Mouse (Mus musculus): ENCODE data around the gene Ssx2ip. TPM values are rescaled to one million over a fixed set of nuclear protein-coding genes. Genes with fewer than 3 reads are reported as not detected.

Ssx2ip gene
- total RNA-seq, 1 experiment, result 18.4 TPM

DNA sequence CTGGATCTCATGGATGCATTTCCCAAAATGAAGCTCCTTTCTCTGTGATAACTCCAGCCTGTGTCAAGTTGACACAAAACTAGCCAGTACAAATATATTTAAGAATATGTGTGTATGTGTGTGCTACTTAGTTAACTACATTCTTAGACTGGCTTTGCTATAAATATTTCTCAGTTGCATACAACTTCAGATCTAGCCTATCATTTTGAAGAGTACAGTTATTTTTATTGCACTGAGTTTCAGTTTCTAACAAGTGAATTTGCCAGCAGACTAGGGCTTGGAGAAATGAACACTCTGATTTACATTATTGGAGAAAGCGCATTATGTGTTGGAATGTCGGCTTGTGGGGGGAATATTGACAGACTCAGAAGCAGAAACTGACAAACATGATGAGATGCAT is 23.6 kb upstream of the Ssx2ip start:
- no peaks in the 10 kb centered on the region for H3K9me3 ChIP-seq (ENCODE audit: control insufficient read depth, insufficient read depth, low read depth, low read length)
- in situ Hi-C loops (cut with MboI; ENCODE audit: low sequenced_read_pairs in 2 of 2, unreplicated experiment in 2 of 2), result no loop called here
- H3K27ac ChIP-seq (ENCODE audit: insufficient read depth, low read depth, low read length, poor library complexity, severe bottlenecking), result no peak overlapping the region
- TF ChIP-seq CHD2 (IDR thresholded peaks at IDR 0.05; ENCODE audit: low read depth, low read length), result no peak
- no peak for TF ChIP-seq HCFC1 (IDR thresholded peaks at IDR 0.05; ENCODE audit: borderline replicate concordance, insufficient read depth, low read length)
- TF ChIP-seq MAFK (IDR thresholded peaks at IDR 0.05; ENCODE audit: insufficient read depth, low read depth, low read length), result no peak
- TF ChIP-seq ZC3H11A (IDR thresholded peaks at IDR 0.05; ENCODE audit: borderline replicate concordance, low read depth, low read length), result no peak
- no peak for TF ChIP-seq ZNF384 (IDR thresholded peaks at IDR 0.05; ENCODE audit: low read depth, low read length)
- peaks cover 0 to 3% of the 10 kb centered on the region in 2 experiments; a peak in 1 of 4 replicates for H3K4me1 ChIP-seq (ENCODE audit: control insufficient read depth in 2 of 2, insufficient read depth in 2 of 2, low read length in 2 of 2, poor library complexity in 1 of 2)
- no peaks in the 10 kb centered on the region for H3K36me3 ChIP-seq (ENCODE audit: control insufficient read depth, insufficient read depth, low read length, poor library complexity, severe bottlenecking)
- H3K4me3 ChIP-seq (ENCODE audit: insufficient read depth in 1 of 2, low read depth in 1 of 2, low read length in 2 of 2, poor library complexity in 1 of 2, severe bottlenecking in 1 of 2), result no peak overlapping the region
- no peak for DNase-seq (ENCODE audit: low read depth, low spot score)
- no peak overlapping the region for H3K9ac ChIP-seq (ENCODE audit: insufficient read depth, low read depth, low read length, poor library complexity, severe bottlenecking)

DNA sequence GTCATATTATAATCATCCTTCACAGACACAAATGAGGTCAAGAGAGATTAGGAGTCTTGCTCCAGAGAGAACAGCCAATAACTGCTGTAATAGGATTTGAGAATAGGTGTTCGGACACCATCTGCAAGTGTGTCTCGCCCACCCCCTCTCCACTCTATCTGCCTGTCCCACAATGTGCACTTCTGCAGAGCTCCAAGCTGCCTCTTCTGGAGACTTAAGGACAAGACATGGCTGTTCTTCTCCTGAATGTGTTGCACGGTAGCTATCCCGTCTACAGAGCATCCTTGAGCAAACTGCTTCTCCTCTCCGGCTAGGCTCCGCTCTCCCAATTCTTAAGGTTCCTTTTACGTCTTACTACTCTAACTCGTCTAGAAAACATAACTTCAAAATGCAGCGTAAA is 23.0 kb upstream of the Ssx2ip start:
- Histone ChIP-seq H3K4me1 (ENCODE audit: control insufficient read depth in 2 of 2, insufficient read depth in 2 of 2, low read length in 2 of 2, poor library complexity in 1 of 2) (peaks cover 0 to 3% of the 10 kb centered on the region in 2 experiments; a peak in 1 of 4 replicates), H3K27ac (ENCODE audit: insufficient read depth, low read depth, low read length, poor library complexity, severe bottlenecking) (no peak overlapping the region), H3K36me3 (ENCODE audit: control insufficient read depth, insufficient read depth, low read length, poor library complexity, severe bottlenecking) (no peaks in the 10 kb centered on the region), H3K9ac (ENCODE audit: insufficient read depth, low read depth, low read length, poor library complexity, severe bottlenecking) (no peak overlapping the region), H3K4me3 (ENCODE audit: insufficient read depth in 1 of 2, low read depth in 1 of 2, low read length in 2 of 2, poor library complexity in 1 of 2, severe bottlenecking in 1 of 2) (no peak overlapping the region), H3K9me3 (ENCODE audit: control insufficient read depth, insufficient read depth, low read depth, low read length) (no peaks in the 10 kb centered on the region)
- TF ChIP-seq MAFK (IDR thresholded peaks at IDR 0.05; ENCODE audit: insufficient read depth, low read depth, low read length) (no peak), ZNF384 (IDR thresholded peaks at IDR 0.05; ENCODE audit: low read depth, low read length) (no peak), CHD2 (IDR thresholded peaks at IDR 0.05; ENCODE audit: low read depth, low read length) (no peak), ZC3H11A (IDR thresholded peaks at IDR 0.05; ENCODE audit: borderline replicate concordance, low read depth, low read length) (no peak), HCFC1 (IDR thresholded peaks at IDR 0.05; ENCODE audit: borderline replicate concordance, insufficient read depth, low read length) (no peak)
- no peak for DNase-seq (ENCODE audit: low read depth, low spot score)
- in situ Hi-C loops (cut with MboI; ENCODE audit: low sequenced_read_pairs in 2 of 2, unreplicated experiment in 2 of 2), result no loop called here

DNA sequence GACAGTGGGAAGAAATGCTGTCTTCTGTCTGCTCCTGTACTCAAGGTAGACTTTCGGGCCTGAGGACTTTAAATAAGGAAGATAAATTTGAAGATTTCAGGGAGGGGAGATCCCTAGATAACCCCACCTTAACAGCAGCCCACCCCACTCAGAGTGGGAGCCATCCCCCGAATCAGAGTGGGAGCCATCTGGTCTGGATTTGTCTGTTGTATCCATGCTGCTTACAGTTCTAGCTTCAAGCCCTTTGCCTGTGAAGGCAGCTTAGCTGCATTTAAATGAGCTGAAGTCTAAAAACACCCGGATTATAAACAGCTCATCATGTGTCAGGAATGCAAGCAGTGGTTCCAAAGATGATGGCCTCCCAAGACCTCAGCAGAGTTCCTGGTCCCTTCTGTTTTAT is 17.6 kb upstream of the Ssx2ip start:
- in situ Hi-C loops (cut with MboI; ENCODE audit: low sequenced_read_pairs in 2 of 2, unreplicated experiment in 2 of 2), result no loop called here
- TF ChIP-seq ZNF384 (IDR thresholded peaks at IDR 0.05; ENCODE audit: low read depth, low read length), result no peak
- TF ChIP-seq HCFC1 (IDR thresholded peaks at IDR 0.05; ENCODE audit: borderline replicate concordance, insufficient read depth, low read length), result no peak
- no peak for TF ChIP-seq MAFK (IDR thresholded peaks at IDR 0.05; ENCODE audit: insufficient read depth, low read depth, low read length)
- no peak for TF ChIP-seq ZC3H11A (IDR thresholded peaks at IDR 0.05; ENCODE audit: borderline replicate concordance, low read depth, low read length)
- TF ChIP-seq CHD2 (IDR thresholded peaks at IDR 0.05; ENCODE audit: low read depth, low read length), result no peak
- Histone ChIP-seq H3K9me3 (ENCODE audit: control insufficient read depth, insufficient read depth, low read depth, low read length) (no peaks in the 10 kb centered on the region), H3K4me1 (ENCODE audit: control insufficient read depth in 2 of 2, insufficient read depth in 2 of 2, low read length in 2 of 2, poor library complexity in 1 of 2) (no peaks in the 10 kb centered on the region), H3K4me3 (ENCODE audit: insufficient read depth in 1 of 2, low read depth in 1 of 2, low read length in 2 of 2, poor library complexity in 1 of 2, severe bottlenecking in 1 of 2) (no peak overlapping the region), H3K36me3 (ENCODE audit: control insufficient read depth, insufficient read depth, low read length, poor library complexity, severe bottlenecking) (no peaks in the 10 kb centered on the region), H3K9ac (ENCODE audit: insufficient read depth, low read depth, low read length, poor library complexity, severe bottlenecking) (no peak overlapping the region), H3K27ac (ENCODE audit: insufficient read depth, low read depth, low read length, poor library complexity, severe bottlenecking) (no peak overlapping the region)
- no peak for DNase-seq (ENCODE audit: low read depth, low spot score)

DNA sequence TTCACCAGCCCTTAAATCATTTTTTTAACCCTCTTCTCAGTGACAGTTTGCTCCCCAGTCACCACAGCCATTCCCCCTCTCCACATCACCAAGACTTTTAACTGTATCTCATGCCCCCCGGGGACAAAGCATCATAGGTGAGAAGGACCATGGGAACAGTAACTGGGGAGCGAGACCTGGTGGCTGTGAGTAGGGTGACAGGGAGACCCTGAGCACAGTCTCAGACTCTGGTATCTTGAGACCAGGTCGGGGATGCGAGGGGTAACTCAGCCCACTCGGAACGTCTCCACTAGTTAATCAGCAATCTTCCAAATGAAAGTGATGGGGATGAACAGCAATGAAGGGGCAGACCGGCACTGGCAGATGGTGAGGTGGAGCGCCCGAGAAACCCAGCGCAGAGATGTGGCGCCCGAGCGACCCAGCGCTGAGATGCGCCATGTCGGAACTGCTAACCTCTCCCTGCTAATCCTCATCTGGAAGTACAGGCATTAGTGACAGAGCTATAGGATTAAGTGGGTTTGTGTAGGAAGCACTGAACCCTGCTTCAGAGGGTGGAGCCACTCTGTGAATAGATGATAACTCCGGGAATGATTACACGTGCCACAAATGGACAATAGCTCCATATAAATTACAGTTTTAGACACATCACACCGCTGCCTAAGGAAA is 11.7 kb upstream of the Ssx2ip start:
- no peak for TF ChIP-seq ZC3H11A (IDR thresholded peaks at IDR 0.05; ENCODE audit: borderline replicate concordance, low read depth, low read length)
- TF ChIP-seq CHD2 (IDR thresholded peaks at IDR 0.05; ENCODE audit: low read depth, low read length), result no peak
- TF ChIP-seq ZNF384 (IDR thresholded peaks at IDR 0.05; ENCODE audit: low read depth, low read length), result no peak
- TF ChIP-seq MAFK (IDR thresholded peaks at IDR 0.05; ENCODE audit: insufficient read depth, low read depth, low read length), result no peak
- no peak for TF ChIP-seq HCFC1 (IDR thresholded peaks at IDR 0.05; ENCODE audit: borderline replicate concordance, insufficient read depth, low read length)
- Histone ChIP-seq H3K4me3 (ENCODE audit: insufficient read depth in 1 of 2, low read depth in 1 of 2, low read length in 2 of 2, poor library complexity in 1 of 2, severe bottlenecking in 1 of 2) (no peak overlapping the region), H3K9ac (ENCODE audit: insufficient read depth, low read depth, low read length, poor library complexity, severe bottlenecking) (no peak overlapping the region), H3K4me1 (ENCODE audit: control insufficient read depth in 2 of 2, insufficient read depth in 2 of 2, low read length in 2 of 2, poor library complexity in 1 of 2) (no peaks in the 10 kb centered on the region), H3K36me3 (ENCODE audit: control insufficient read depth, insufficient read depth, low read length, poor library complexity, severe bottlenecking) (no peaks in the 10 kb centered on the region), H3K27ac (ENCODE audit: insufficient read depth, low read depth, low read length, poor library complexity, severe bottlenecking) (no peak overlapping the region), H3K9me3 (ENCODE audit: control insufficient read depth, insufficient read depth, low read depth, low read length) (no peaks in the 10 kb centered on the region)
- DNase-seq (ENCODE audit: low read depth, low spot score), result no peak
- in situ Hi-C loops (cut with MboI; ENCODE audit: low sequenced_read_pairs in 2 of 2, unreplicated experiment in 2 of 2), result no loop called here

All from ES-E14 (cell line).